Mouse (Mus musculus): ENCODE data around the gene Zhx3. TPM values are rescaled to one million over a fixed set of nuclear protein-coding genes. Genes with fewer than 3 reads are reported as not detected.

Gene Zhx3
- polyA plus RNA-seq, 1 experiment = 4.8 TPM

DNA sequence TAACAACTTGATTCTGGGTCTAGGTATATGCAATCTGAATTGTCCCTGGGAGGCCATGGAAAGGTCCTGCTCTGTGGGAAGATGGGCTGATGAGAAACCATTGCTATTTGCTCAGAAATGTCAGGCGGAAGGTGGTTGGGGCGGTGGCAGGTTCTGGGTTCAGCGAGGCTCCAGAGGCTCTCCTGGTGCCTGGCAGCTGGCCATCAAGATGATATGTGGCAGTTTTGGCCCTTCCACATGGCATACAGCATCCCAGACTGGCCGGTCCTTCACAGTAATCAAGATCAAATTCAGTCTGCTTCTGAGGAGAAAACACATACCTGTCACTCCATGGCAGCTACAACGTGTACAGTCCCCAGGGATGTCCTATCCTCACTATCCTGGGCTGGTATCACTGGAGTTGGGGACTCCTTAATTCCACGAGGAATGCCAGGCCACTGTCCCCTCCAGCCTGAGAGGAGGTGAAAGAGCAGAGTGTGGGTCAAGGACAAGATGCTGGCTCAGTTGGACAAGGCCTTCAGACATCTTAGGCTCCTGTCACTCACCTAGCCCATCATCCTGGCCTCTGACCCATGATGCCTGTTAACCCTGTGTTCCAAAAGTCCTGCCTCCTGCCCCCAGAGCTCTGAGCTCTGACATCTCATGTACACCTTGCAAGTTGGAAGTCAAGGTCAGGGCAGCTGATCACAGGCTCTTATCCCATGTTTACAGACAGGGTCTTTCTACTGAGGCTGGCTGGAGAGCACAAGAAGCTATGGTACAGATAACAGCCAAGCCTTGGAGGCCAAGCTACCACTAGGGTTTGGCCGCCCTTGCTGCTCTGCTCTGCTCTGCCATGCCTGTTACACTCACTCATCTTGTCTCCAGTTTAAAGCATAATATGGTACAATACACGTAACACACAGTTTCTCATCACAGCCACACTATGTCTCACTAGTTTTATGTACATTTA lies 101.2 kb downstream of the Zhx3 start:
- Histone ChIP-seq H3K4me3 (ENCODE audit: insufficient read depth, poor library complexity, severe bottlenecking) (no peak overlapping the region), H3ac (ENCODE audit: control insufficient read depth, insufficient read length, low read depth) (no peak overlapping the region), H3K79me2 (ENCODE audit: control insufficient read depth, insufficient read depth) (no peaks in the 10 kb centered on the region), H3K79me3 (ENCODE audit: low read depth) (no peaks in the 10 kb centered on the region), H3K36me3 (ENCODE audit: control insufficient read depth, insufficient read depth) (no peaks in the 10 kb centered on the region), H3K27me3 (ENCODE audit: control insufficient read depth, insufficient read depth, insufficient read length) (no peaks in the 10 kb centered on the region)
- TF ChIP-seq USF1 (IDR thresholded peaks at IDR 0.05; ENCODE audit: low read depth) (no peak), MYOD1 (IDR thresholded peaks at IDR 0.05; ENCODE audit: control insufficient read depth, insufficient read length, low read depth) (no peak), FOSL1 (IDR thresholded peaks at IDR 0.05; ENCODE audit: insufficient read depth, low read length, poor library complexity, severe bottlenecking) (no peak), CTCF (IDR thresholded peaks at IDR 0.05; ENCODE audit: control insufficient read depth, insufficient read depth, insufficient read length) (no peak), MAX (IDR thresholded peaks at IDR 0.05) (no peak), CEBPB (IDR thresholded peaks at IDR 0.05; ENCODE audit: low read depth) (no peak), MYOG (IDR thresholded peaks at IDR 0.05; ENCODE audit: control insufficient read depth, extremely low read depth, insufficient read length) (no peak)

DNA sequence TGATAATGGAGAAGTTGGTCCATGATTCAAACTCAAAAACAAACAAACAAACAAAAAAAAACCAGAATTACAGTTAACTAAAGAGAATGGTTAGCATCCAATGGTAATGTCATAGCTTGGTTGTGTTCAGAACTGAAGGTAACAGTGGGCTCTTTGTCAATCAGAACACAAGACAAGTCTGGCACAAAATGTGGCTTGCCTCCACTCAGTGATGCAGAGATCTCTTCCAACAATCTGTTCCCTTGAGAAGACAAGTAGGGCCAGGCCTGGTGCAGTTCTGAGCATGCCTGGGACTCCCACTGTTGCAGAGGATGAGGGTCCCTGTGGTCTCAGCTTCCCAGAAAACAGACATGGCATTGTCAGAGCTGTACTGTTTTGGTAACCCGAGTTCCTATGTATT lies 101.9 kb downstream of the Zhx3 start:
- H3ac ChIP-seq (ENCODE audit: control insufficient read depth, insufficient read length, low read depth) = no peak overlapping the region
- H3K4me3 ChIP-seq (ENCODE audit: insufficient read depth, poor library complexity, severe bottlenecking) = no peak overlapping the region
- no peak for TF ChIP-seq MYOD1 (IDR thresholded peaks at IDR 0.05; ENCODE audit: control insufficient read depth, insufficient read length, low read depth)
- TF ChIP-seq USF1 (IDR thresholded peaks at IDR 0.05; ENCODE audit: low read depth) = no peak
- no peak for TF ChIP-seq FOSL1 (IDR thresholded peaks at IDR 0.05; ENCODE audit: insufficient read depth, low read length, poor library complexity, severe bottlenecking)
- TF ChIP-seq CEBPB (IDR thresholded peaks at IDR 0.05; ENCODE audit: low read depth) = no peak
- H3K27me3 ChIP-seq (ENCODE audit: control insufficient read depth, insufficient read depth, insufficient read length) = no peaks in the 10 kb centered on the region
- H3K79me2 ChIP-seq (ENCODE audit: control insufficient read depth, insufficient read depth) = no peaks in the 10 kb centered on the region
- H3K79me3 ChIP-seq (ENCODE audit: low read depth) = no peaks in the 10 kb centered on the region
- H3K36me3 ChIP-seq (ENCODE audit: control insufficient read depth, insufficient read depth) = no peaks in the 10 kb centered on the region

DNA sequence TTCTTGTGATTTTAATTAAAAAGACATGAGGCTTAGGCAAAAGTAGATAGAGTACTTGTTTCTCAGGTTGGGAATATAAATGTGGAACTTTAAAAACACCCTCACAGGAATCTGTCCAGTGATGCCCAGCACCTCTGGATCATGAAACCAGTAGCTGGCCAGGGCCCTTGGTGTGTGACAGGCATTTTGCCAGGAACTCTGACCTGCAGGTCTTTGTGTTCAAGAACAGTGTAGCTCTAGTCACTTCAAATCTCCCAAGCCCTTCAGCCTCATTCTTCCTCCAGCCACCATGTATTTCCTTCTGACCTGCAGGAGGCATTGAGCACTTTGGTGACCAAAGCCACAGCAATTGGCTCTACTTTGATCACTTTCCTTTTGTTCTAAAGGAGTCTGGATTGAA lies 102.4 kb downstream of the Zhx3 start:
- Histone ChIP-seq H3K36me3 (ENCODE audit: control insufficient read depth, insufficient read depth) (peaks cover 4% of the 10 kb centered on the region), H3ac (ENCODE audit: control insufficient read depth, insufficient read length, low read depth) (no peak overlapping the region), H3K79me2 (ENCODE audit: control insufficient read depth, insufficient read depth) (no peaks in the 10 kb centered on the region), H3K27me3 (ENCODE audit: control insufficient read depth, insufficient read depth, insufficient read length) (no peaks in the 10 kb centered on the region), H3K4me3 (ENCODE audit: insufficient read depth, poor library complexity, severe bottlenecking) (no peak overlapping the region), H3K79me3 (ENCODE audit: low read depth) (no peaks in the 10 kb centered on the region)
- TF ChIP-seq MYOD1 (IDR thresholded peaks at IDR 0.05; ENCODE audit: control insufficient read depth, insufficient read length, low read depth) = no peak
- TF ChIP-seq CTCF (IDR thresholded peaks at IDR 0.05; ENCODE audit: control insufficient read depth, insufficient read depth, insufficient read length) = no peak
- TF ChIP-seq MYOG (IDR thresholded peaks at IDR 0.05; ENCODE audit: control insufficient read depth, extremely low read depth, insufficient read length) = no peak
- no peak for TF ChIP-seq CEBPB (IDR thresholded peaks at IDR 0.05; ENCODE audit: low read depth)
- TF ChIP-seq MAX (IDR thresholded peaks at IDR 0.05) = no peak
- TF ChIP-seq FOSL1 (IDR thresholded peaks at IDR 0.05; ENCODE audit: insufficient read depth, low read length, poor library complexity, severe bottlenecking) = no peak
- no peak for TF ChIP-seq USF1 (IDR thresholded peaks at IDR 0.05; ENCODE audit: low read depth)

DNA sequence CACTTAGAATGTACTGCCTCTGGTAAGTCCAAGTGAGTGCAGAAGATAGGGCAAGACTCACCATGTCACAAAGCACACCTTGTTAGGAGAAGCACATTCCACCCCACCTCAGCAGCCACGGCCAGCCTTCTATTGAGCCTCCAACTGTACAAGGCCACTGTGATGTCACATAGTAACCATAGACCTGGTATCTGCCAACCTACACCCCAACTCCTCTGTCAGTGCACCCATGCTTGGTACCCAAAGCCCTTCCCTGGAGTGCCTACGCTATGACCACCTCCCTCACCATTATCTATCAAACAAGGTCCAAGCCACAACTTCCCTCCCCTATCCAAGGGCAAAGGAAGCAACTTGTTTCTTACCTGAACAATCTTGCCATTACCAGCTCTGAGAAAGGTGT lies 103.8 kb downstream of the Zhx3 start:
- peaks cover 18% of the 10 kb centered on the region for H3K36me3 ChIP-seq (ENCODE audit: control insufficient read depth, insufficient read depth)
- no peaks in the 10 kb centered on the region for H3K79me2 ChIP-seq (ENCODE audit: control insufficient read depth, insufficient read depth)
- no peak overlapping the region for H3K4me3 ChIP-seq (ENCODE audit: insufficient read depth, poor library complexity, severe bottlenecking)
- TF ChIP-seq MYOD1 (IDR thresholded peaks at IDR 0.05; ENCODE audit: control insufficient read depth, insufficient read length, low read depth) (no peak), FOSL1 (IDR thresholded peaks at IDR 0.05; ENCODE audit: insufficient read depth, low read length, poor library complexity, severe bottlenecking) (no peak), CTCF (IDR thresholded peaks at IDR 0.05; ENCODE audit: control insufficient read depth, insufficient read depth, insufficient read length) (no peak), MYOG (IDR thresholded peaks at IDR 0.05; ENCODE audit: control insufficient read depth, extremely low read depth, insufficient read length) (no peak), USF1 (IDR thresholded peaks at IDR 0.05; ENCODE audit: low read depth) (no peak), CEBPB (IDR thresholded peaks at IDR 0.05; ENCODE audit: low read depth) (no peak), MAX (IDR thresholded peaks at IDR 0.05) (no peak)
- no peaks in the 10 kb centered on the region for H3K27me3 ChIP-seq (ENCODE audit: control insufficient read depth, insufficient read depth, insufficient read length)
- no peak overlapping the region for H3ac ChIP-seq (ENCODE audit: control insufficient read depth, insufficient read length, low read depth)
- no peaks in the 10 kb centered on the region for H3K79me3 ChIP-seq (ENCODE audit: low read depth)

DNA sequence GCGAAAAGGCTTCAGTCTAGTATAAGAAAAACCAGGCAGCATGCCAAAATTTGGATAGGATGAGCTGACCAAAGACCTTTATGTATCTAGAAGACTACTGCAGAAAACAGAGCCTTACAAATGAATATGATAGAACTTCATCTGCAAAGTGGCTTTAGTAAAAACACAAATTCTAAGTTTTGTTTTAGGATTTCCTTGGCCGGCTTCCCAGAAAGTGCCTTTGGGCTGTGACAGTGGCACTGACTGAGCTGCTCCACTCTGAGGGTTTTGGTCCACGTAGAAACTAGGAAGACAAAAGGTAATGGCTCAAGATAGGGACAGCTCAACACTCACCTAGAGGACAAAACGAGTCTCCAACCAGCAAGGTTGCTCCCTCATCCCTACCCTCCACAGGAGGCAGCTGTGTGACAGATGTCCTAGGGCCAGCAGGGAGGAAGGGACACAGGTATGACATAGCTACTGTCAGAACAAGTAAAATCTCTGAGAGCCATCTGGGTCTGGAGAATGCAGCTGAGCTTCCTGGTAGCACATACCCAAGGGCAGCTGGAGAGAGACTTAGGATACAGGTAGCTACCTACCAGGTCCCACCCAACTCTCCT lies 104.6 kb downstream of the Zhx3 start:
- Histone ChIP-seq H3K27me3 (ENCODE audit: control insufficient read depth, insufficient read depth, insufficient read length) (no peaks in the 10 kb centered on the region), H3K36me3 (ENCODE audit: control insufficient read depth, insufficient read depth) (peaks cover 25% of the 10 kb centered on the region), H3K4me3 (ENCODE audit: insufficient read depth, poor library complexity, severe bottlenecking) (no peak overlapping the region), H3K79me3 (ENCODE audit: low read depth) (no peaks in the 10 kb centered on the region), H3K79me2 (ENCODE audit: control insufficient read depth, insufficient read depth) (no peaks in the 10 kb centered on the region), H3ac (ENCODE audit: control insufficient read depth, insufficient read length, low read depth) (no peak overlapping the region)
- no peak for TF ChIP-seq MAX (IDR thresholded peaks at IDR 0.05)
- TF ChIP-seq CEBPB (IDR thresholded peaks at IDR 0.05; ENCODE audit: low read depth) = no peak
- TF ChIP-seq FOSL1 (IDR thresholded peaks at IDR 0.05; ENCODE audit: insufficient read depth, low read length, poor library complexity, severe bottlenecking) = no peak
- TF ChIP-seq MYOD1 (IDR thresholded peaks at IDR 0.05; ENCODE audit: control insufficient read depth, insufficient read length, low read depth) = no peak
- TF ChIP-seq MYOG (IDR thresholded peaks at IDR 0.05; ENCODE audit: control insufficient read depth, extremely low read depth, insufficient read length) = no peak
- no peak for TF ChIP-seq CTCF (IDR thresholded peaks at IDR 0.05; ENCODE audit: control insufficient read depth, insufficient read depth, insufficient read length)

Measured in C2C12 (cell line).